Mouse (Mus musculus) retina, adult 2 months (tissue): ENCODE data around the gene Mx1.
A peak's percentile ranks its signal among the peaks of the same experiment; 100 is the strongest.

ENCODE experiments used
- DNase-seq: peaks from one replicate; pipeline ENCODE4 v3.0.0-alpha.2; 2012; ENCODE audit warnings: low read depth, low spot score

The Mx1 gene

GRCm38 (mm10) chr16:97447386-97447785 lies 15.3 kb downstream of the Mx1 start:
- no peak for DNase-seq

DNA sequence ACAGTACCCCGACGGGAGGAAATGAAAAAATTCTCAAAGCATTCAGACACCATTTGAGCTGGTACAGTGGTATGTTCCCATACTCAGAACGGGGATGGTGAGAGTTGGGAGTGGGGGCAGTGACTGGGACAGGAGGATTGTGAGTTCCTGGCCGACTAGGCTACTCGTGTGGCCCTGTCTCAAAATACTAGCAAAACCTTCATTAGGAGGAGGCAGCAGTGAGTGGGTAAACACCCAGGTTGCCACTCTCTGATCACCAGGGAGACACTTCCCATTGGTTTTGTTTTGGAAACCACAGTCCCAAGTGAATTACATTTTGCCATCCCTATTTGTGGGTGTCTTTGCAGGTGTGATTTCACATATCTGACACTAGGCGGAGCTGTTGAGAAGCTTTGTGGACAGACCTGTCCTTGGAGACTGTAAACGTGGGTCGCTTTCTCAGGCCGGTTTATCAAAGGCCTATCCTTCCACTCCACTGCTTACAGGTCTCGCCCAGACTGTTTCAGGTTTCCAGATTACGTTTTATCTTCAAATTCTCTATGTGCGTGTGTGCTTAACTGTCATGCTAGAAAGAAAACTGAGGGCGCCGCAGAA lies 18.9 kb downstream of the Mx1 start:
- DNase-seq = peak; percentile 30

DNA sequence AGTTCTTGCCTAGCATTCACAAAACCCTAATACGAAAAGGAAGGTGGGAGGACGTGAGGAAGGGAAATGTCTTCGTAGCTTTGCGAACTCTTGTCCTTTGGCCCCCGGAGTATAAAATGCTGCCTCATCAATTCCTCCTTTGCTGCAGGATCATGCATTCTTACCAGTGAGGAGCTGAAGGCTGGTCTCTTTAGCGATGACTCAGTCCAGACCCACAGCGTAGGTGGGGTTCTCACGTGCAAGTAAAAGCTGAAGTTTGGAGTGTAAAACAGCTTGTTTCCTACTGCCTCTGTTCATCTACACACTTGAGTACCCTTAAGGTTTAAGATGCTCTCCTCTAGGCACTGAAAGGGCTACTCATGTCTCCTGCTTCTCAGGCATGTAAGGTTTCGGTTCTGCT lies 20.7 kb downstream of the Mx1 start:
- DNase-seq = no peak

GRCm38 (mm10) chr16:97438191-97438590 lies 24.5 kb downstream of the Mx1 start:
- no peak for DNase-seq

DNA sequence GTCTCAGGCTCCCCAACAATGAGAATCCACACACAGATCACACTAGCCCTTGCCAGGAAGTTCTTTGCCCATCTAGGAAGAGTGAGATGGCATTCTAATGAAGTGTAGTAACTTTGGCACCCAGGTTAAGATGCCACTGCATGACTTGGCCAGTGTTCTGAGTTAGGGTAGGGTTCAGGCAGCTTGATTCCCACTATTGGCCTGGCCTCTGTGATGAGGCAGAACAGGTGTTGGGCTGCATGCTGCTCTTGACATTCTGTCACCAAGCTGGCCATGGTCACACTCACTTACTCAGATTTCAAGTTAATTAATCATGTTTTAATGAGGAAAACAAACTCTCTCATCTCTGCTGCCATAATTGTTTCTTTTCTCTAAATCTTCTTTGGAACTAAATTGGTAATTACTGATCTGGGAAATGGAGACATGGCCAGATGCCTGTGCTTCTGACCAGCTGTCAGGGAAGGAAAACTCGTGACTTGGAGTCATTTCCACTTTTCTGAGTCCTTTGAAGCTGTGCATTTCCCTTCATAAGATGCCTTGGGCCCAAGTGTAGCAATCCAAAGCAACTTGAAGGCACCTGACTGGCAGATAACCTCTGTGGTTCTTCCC lies 25.2 kb downstream of the Mx1 start:
- DNase-seq = no peak

DNA sequence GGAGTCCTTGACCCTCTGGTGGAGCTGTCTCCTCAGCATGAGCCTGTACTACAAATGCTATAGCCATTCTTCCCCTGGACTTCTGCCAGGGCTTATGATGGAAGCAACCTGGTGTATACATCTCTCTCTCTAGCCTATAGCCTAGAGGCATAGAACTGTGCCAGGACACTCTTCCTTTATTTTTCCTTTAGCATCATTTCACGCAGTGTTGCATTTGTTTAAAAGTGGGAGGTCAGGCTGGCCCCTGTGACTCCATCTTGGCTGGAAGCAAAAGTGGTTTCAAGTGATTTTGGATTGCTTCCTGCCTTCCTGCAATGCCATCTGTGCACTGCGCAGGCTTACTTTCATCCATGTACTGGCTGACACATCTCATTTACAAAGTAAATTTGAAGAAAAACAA lies 28.5 kb downstream of the Mx1 start:
- no peak for DNase-seq

GRCm38 (mm10) chr16:97431328-97431727 lies 31.4 kb downstream of the Mx1 start:
- DNase-seq = no peak

DNA sequence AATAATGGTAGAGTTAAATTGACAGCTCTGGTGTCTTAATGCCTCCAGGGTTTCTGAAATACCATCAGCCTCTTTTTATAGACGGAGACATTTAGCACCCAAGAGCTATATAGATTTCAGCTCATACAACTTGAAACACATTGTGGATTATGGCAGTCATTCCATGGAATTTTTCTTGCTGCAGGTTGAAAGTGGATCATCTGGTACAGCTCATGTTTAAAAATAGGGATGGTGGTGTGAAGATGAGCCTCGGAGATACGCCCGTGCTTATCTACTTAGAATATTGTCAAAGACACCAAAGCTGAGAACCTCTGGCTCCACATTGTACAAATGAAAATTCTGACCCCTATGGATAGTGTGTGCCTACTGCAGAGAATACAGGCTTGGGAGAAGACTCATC lies 32.6 kb downstream of the Mx1 start:
- DNase-seq = no peak

DNA sequence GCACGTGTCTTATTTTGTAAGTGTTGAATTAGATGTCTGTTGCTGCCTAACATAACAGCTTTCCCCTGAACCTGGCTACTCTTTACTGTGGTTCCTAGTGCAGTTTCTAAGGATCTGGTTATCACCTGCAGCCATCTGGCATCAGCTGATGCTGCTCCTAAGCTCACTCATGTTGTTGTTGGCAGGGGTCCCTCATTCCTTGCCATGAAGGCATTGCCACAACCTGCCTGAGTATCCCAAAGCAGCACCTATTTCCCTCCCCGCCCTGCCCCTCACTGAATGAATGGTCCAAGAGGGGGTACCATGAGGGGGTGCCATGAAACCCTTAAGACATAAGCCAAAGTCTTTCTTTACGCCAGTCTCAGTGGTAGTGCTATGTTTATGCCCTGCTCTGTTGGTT lies 34.7 kb downstream of the Mx1 start:
- no peak for DNase-seq

DNA sequence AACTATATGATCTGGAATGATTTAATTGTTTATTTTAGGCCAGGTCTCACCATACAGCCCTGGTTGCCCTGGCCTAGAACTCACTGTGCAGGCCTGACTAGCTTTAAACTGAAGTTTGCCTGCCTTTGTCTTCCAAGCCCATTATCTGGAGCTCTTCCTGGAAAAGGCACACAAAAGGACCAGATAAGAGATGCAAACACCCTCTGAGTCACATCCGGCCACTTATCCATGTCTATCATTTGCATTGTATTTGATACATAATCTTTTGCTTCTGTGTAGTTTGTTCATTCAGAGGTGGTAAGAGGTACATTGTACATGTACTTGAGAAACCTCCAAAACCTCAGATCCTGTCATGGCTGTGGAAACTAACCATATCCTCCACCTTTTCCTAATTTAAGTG lies 39.1 kb downstream of the Mx1 start:
- no peak for DNase-seq

DNA sequence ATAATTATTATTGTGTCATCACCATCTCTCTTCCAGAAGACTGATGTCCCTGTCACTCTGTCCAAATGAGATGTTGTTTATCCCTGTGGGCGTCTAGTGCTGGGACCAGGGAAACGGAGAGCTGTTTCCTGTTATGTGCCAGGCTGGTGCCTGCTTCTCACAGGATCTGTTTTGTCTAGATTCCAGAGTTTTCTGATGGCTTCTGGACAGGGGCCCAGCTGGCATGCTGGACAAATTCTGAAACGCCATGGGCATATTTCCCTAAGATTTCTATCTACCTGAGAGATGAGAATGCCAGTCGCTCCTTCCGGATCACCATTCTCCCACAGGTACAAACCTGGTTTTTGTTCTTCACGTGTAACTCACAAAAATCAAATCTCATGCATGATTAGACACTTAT lies 41.0 kb downstream of the Mx1 start:
- DNase-seq = no peak

DNA sequence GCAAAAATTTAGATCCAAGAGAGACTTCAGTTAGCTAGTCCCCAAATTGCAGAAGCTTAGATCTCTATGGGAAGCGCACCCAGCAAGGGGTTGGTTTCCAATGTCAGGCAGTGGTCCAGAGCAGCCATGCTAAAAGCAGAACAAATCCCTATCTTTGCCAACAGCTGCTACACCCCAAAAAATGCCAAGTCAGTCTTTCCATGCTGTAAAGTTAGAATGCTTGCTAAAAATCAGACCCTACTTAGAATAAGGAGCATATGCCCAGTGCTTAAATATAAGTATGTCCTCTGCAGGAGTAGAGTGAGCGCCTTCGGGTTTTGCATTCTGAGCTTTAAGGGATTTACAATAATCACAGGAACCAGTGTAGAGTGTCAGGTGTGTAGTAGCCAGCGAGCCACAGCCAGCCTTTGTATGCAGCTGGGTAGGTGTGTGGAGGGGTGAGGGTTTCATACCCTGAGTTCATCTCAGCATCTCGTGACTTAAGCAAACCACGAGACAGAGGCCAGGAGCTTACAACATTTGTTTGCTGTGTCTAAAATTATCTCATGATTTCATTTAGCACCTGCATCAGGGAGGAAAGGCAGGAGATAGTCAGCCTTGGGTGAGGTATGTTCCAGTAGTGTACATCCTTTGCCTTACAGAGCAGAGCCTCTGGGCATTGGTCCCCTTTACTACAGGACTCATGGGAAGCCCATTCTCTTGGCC lies 43.8 kb downstream of the Mx1 start:
- DNase-seq = no peak

GRCm38 (mm10) chr16:97417896-97418542 lies 44.7 kb downstream of the Mx1 start:
- no peak for DNase-seq

DNA sequence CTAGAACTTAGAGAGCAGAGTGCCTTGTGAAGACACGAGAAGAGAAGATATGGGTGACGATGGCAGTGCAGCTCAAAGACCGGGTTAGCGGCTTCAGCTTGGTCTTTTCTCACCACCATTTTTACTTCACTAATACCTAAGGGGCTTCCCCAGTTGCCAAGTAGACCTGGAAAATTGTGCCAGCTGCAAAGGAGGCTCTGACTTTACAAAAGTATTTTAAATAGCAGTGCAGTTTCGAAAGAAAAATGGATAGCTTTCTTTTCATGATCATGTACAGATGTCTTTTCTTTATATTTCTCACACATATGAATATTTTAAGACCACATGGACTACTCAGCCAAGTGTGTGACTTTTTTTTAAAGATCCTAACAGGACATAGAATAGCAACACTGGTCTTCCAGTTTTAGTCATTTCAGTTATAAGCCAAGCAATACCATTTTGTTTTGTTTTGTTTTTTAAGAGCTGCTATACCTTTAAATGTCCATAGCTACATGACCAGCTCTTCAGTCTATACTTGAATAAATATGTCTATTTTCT lies 57.2 kb downstream of the Mx1 start:
- DNase-seq = no peak

DNA sequence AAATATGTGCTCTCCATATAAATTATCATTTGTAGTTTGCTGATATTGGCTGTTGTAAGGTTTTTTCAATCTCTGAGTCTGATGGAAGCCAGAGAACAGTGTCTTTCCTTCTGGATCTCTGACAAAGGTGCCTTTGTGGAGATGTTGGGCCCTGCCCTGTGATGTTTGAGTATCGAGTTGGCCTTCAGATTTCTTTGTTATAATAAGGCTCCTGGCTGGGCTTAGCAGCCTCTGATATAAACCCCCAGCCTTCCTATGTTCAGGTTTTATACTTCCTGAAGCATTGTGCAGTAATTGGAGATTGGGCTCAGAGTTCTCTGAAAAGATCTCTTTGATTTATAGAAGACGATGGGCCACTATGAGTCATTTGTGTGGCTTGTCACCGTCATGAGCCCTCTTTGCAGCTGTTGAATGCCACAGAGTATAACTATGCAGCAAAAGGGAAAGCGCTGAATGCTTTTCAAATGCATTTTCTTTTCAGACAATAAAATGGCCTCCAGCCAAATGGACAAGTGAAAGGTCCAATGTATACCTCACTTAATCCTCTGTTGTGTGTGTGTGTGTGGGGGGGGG lies 60.4 kb downstream of the Mx1 start:
- DNase-seq = no peak

DNA sequence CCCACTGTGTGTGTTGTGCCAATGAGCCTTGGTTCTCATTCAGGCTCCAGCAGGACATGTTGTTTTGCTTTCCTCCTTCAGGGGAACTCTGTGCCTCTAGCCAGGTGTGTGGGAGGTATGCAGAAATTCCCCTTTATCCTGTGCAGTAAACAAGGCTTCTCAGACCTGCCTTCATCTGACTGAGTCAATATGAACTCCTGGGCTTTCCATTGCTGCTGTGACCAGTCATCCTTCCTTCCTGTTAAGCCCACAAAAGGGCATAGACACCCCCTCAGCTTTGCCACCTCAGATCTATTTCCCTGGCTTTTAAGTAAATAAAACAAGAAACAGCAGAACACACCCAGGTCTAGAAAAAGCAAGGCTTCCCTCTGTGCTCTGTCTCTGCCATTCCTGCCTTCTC lies 61.0 kb downstream of the Mx1 start:
- DNase-seq = no peak

- no peak for DNase-seq
Measured at GRCm38 (mm10) chr16:97399991-97400390, 62.7 kb downstream of the Mx1 start.

DNA sequence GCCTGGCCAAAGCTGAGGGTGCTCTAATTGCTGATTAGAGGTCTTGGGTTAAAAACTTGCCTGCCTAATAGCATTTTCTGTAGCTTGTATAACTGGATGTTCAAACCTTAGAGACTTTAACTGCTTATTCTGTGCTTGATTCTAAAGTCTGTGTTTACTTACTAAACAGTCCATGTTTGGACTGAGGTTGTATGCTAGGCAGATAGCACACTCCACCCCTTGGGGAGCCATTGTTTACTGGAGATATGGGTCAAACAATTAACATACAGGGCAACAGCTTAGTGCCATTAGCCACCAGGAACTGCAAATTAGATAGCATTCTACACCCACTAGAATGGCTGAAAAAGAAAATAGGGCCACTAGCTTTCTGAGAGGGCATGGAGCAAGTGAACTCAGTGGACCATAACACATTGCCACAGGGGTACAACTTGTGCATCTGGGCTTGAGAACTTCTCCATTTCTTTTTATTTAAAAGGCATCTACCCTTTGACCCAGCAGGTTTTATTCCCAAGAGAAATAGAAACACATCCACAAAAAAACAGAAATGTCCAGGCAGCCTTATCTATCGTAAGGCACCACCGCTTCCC lies 64.7 kb downstream of the Mx1 start:
- no peak for DNase-seq
